Mouse (Mus musculus): ENCODE measurements around the gene Pm20d1.

DNA sequence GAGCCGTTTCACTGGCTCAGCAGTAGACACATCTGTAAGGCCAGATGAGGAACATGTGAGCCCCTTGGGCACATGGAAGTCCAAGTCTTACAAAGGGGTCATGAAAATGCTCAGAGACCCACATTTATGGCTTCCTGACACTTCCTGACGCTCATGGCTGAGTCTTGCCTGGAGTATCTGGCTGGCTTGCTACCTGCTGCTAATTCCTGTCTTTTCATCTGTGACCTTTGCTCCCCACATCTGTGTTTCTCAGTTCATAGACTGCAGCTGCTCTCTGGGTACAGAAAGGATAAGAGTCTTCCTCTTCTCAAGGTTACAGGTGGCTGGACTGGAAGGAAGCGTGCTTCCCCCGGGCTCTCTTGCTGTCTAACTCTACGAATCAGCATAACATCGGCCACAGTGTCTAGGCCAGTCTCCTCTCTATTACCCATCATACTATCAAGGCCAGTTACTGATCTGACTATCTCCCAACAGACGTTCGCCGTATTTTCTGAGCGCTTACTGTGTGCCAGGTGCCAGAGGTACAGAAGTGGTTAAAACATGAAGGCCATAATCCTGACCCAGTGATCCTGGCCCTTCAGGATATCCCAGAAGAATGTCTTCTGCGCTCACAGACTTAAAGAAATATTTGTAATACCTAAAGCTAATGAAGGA lies 27.5 kb downstream of the Pm20d1 start:
- TF ChIP-seq NRF1 (IDR thresholded peaks at IDR 0.05; ENCODE audit: insufficient read depth, low read depth, low read length, poor library complexity, severe bottlenecking) (no peak), CTCF (IDR thresholded peaks at IDR 0.05 in 2 of 3, conservative IDR thresholded peaks at IDR 0.05 in 1 of 3; ENCODE audit: control insufficient read depth in 1 of 3, insufficient read depth in 1 of 3, low read depth in 2 of 3, low read length in 3 of 3, poor library complexity in 1 of 3, severe bottlenecking in 1 of 3) (no peak), SIN3A (IDR thresholded peaks at IDR 0.05; ENCODE audit: low read length) (no peak), MYB (IDR thresholded peaks at IDR 0.05; ENCODE audit: low read depth, low read length) (no peak), TCF12 (IDR thresholded peaks at IDR 0.05; ENCODE audit: low read depth, low read length) (no peak), POLR2A (IDR thresholded peaks at IDR 0.05; ENCODE audit: control insufficient read depth in 1 of 2, insufficient read depth in 1 of 2, low read depth in 1 of 2, low read length in 2 of 2, poor library complexity in 1 of 2) (no peak), GATA1 (IDR thresholded peaks at IDR 0.05; ENCODE audit: low read depth, low read length) (no peak), CHD2 (IDR thresholded peaks at IDR 0.05; ENCODE audit: low read length) (no peak), MEF2A (IDR thresholded peaks at IDR 0.05; ENCODE audit: extremely low read depth, insufficient replicate concordance, low read depth, low read length, poor library complexity, severe bottlenecking) (no peak), MAFK (IDR thresholded peaks at IDR 0.05; ENCODE audit: borderline replicate concordance, low read depth, low read length) (no peak), RAD21 (IDR thresholded peaks at IDR 0.05; ENCODE audit: low read depth, low read length) (no peak), EP300 (IDR thresholded peaks at IDR 0.05; ENCODE audit: low read depth in 1 of 2, low read length in 2 of 2) (no peak), UBTF (IDR thresholded peaks at IDR 0.05; ENCODE audit: borderline replicate concordance, insufficient read depth, low read depth, low read length) (no peak)

Data from MEL (cell line).